Mouse (Mus musculus) CD4-positive, CD25-positive, alpha-beta regulatory T cell, adult 2 months (primary cell): Measurements from ENCODE around the gene Sfxn5.

Source experiments
- DNase-seq: peaks from one replicate; pipeline ENCODE4 v3.0.0-alpha.2; 2012; ENCODE audit warnings: low read depth, low spot score

Gene Sfxn5

GRCm38 (mm10) chr6:85232836-85233623 lies 100.2 kb downstream of the Sfxn5 start:
- DNase-seq: no peak

DNA sequence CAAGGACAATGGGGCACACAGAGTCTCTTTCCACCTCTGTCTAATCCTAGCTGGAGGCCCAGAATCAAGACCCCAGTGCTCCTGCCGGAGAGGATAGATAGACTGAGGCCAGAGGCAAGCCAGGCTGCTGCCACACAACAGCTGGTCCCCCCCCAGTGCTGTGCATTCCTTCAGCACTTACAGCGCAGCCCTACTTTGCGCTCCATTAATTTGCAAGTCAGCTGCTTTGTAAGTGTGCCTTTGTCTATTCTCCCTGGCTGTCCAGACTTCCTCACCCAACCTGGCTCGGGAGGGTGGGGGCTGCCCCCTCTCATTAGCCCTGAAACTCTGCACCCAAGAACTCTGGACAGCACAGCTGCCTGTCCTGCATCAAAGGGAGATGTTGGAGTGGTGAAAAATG lies 101.2 kb downstream of the Sfxn5 start:
- DNase-seq: no peak

- no peak for DNase-seq
These were observed 101.8 kb downstream of the Sfxn5 start for GRCm38 (mm10) chr6:85231469-85231868.

DNA sequence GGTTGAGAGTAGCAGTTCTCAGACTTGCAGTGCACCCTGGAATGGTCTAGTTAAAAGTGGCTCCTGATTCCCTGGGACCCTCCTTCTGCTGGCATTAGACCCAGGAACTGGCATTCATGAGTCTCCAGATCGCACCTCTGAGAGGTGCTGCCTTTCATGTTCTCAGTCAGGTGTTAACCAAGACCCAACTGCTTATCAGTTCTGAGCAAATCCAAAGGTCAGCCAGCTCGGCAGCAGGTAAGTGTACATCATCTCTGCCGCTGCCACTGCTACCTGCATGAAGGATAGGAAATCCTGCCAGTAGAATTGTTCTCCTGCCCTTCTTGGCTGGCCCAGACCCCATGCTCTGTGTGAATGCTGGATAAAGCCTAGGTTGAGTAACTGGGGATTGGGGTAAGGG lies 102.5 kb downstream of the Sfxn5 start:
- no peak for DNase-seq

- no peak for DNase-seq
These were observed 105.7 kb downstream of the Sfxn5 start for GRCm38 (mm10) chr6:85227520-85227919.

- DNase-seq: no peak
These were observed 106.7 kb downstream of the Sfxn5 start for GRCm38 (mm10) chr6:85226570-85226969.

DNA sequence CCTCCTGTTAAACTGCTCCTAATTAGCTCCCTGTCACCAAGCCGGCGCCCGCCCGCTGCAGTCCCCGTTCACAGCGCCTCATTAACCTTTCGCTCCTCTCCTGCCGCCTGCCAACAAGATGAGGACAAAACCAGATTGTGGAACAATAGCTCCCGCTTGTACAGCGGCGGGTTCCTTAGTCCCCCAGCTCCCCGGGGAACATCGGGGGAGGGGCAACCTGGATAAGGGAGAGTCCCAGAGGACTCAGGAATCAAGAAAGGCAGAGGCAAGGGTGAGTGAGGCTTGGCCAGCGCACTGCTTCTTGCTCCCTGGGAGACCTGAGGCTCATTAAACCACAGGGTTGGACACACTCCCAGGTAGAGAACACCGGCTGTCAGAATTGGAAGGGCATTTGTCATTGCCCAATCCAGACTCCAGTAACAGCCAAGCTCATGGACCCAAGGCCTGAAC lies 108.8 kb downstream of the Sfxn5 start:
- no peak for DNase-seq

- DNase-seq: no peak
These were observed 109.6 kb downstream of the Sfxn5 start for GRCm38 (mm10) chr6:85223498-85224150.

GRCm38 (mm10) chr6:85222551-85222950 lies 110.7 kb downstream of the Sfxn5 start:
- DNase-seq: no peak

GRCm38 (mm10) chr6:85220917-85221316 lies 112.3 kb downstream of the Sfxn5 start:
- no peak for DNase-seq

DNA sequence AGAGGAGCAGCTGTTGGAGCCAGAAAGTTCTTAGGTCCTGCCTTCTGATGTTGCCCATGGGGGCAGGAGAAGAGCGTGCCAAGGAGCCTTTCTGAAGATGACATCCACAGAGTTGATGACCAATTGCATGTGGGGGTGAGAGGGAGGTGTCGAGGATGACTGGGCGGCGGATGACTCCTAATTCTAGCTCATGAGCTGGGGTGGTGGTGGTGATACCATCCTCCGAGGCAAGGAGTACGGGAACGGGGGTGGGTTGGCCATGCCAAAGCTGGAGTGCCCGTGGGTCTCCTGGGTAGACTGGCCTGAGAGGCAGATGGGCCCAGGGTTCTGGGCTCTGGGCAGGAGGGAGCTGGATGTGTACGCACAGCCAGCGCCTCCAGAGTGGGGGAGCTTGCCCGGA lies 113.5 kb downstream of the Sfxn5 start:
- DNase-seq: no peak

- no peak for DNase-seq
These were observed 114.4 kb downstream of the Sfxn5 start for GRCm38 (mm10) chr6:85218684-85219445.

- DNase-seq: no peak
These were observed 115.0 kb downstream of the Sfxn5 start for GRCm38 (mm10) chr6:85218251-85218650.

DNA sequence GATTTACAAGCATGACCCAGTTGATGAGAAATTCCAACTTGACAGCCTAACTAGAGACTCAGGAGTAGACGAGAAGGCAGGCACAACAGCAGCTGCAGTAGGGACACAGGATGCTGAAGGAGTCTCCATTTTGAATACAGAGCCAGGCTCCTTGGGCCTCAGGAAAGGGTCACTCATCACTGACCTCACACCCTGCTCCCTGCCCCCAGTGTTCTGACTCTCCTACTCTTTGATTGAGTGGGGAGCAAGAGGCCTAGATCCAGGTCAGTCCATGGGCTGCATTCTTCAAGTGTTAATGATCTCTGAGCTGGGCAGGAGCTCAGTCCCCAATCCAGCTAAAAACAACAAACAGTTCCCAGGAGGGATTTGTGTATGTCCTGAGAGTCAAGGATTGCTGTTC lies 122.5 kb downstream of the Sfxn5 start:
- no peak for DNase-seq

DNA sequence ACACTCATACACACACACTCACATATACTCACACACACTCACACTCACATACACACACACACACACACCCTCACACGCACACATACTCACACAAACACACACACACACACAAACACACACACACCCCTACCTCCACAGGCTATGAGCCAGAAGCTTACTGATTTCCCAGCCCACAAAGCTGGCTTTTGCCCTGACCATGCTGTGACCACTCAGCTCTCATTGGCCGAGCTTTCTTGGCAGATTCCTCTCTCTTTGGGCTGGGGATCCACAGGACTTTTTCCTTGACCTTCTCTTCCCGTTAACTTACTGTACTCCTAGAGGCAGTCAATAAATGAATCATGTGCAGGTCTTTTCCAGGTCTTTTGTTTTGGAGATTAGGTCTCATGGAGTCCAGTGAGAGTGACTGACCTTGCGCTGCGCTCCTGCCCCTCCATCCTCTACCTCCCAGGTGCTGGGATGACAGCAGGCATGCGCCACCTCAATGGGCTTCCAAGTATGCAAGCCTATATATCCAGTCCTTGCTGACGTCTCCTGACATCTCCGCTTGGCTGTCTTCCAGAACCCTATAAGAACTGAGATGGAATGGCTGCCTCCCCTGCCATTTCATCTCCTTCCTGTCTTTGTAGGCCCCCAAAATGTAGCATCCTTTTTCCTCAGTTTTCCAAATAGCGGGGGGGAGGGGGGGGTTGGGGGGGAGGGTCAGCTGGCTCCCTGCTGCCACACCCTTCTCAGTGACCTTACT lies 123.8 kb downstream of the Sfxn5 start:
- no peak for DNase-seq

- DNase-seq: no peak
These were observed 125.9 kb downstream of the Sfxn5 start for GRCm38 (mm10) chr6:85207345-85207744.

GRCm38 (mm10) chr6:85206939-85207285 lies 126.3 kb downstream of the Sfxn5 start:
- DNase-seq: no peak

DNA sequence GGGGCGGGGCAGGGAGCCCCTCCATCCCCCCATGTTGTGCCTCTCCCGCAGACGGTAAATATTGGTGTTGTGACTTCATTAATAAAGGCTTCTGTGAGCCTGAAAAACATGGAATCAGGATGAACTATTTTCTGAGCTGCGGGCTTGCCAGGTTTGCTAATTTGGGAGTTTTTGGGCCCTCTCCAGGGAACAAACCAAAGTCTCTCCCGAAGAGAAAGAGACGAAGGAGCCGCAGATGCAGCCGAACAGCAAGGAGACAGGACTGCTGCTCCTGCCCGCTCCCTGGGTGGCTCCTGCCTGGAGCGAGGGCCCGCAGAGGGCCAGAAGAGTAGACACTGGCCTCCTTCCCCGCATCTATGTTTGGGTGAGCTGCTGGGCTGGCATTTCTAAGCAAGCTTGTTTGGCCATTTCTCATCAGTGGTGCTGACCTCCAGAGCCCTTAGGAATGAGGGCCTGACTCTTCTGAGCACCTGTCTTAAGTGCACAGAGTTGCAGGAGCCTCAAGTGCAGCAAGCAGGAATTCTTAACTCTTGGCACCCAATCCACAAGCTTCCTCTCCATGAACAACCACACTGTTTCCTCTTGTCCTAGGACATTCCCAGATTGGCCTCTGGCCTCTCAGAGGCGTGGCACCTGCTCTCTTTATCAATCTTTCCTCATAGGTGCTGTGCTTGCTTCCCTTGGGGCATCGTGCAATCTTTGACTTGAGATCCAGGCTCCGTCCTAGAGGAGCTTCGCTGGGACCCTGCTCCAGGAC lies 126.9 kb downstream of the Sfxn5 start:
- DNase-seq: no peak

- no peak for DNase-seq
These were observed 135.3 kb downstream of the Sfxn5 start for GRCm38 (mm10) chr6:85197951-85198350.

DNA sequence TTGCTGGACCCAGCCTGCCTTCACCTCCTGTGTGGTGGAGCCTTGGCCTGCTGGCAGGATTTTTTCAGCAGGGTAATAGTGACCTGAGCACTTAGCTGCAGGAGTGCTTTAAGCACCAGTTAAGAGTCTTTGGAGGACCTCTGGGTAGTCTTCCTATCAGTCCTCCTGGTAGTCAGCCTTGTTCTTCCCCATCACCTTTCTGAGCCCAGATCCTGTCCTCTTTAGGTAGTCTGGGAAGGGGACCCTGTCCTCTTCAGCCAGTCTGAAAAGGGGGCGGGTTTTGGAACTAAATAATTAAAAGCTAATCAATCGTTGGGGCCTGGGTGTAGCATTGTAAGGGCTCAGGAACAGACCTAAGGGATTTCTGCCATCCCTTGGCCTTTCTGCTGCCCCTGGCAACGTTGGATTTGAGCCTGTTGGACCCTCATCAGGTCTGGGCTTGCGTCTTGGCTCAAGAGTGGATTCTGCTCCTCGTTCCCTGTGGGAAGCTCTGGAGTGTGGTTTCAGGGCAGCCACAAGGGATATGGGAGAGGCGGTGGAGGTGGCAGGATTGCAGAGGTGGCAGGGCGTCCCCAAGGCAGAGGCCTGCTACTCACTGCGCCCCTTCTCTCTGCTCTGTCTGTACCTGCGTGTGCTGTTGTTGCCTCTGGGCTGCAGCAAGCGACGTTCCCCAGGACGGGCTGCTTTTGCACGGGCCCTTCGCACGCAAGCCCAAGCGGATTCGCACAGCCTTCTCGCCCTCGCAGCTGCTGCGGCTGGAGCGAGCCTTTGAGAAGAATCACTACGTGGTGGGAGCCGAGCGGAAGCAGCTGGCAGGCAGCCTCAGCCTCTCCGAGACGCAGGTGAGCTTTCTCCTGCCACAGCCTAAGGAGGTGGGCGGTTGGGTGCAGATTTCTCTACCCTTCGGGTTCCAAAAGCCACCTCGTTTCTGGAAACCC lies 139.6 kb downstream of the Sfxn5 start:
- no peak for DNase-seq
